Mouse (Mus musculus) thymus, adult 2 months (tissue): ENCODE results near the gene Pcdh17.

ENCODE experiments used
- CTCF ChIP-seq: fragments of 200-500 bp; IDR thresholded peaks from 2 replicates; pipeline ENCODE4 v1.5.1; 2012; ENCODE audit warnings: mild to moderate bottlenecking, control low read depth, low read length, moderate library complexity, borderline replicate concordance; ENCODE audit not compliant: control insufficient read depth, poor library complexity, insufficient read depth; ENCODE audit errors: extremely low read depth
- POLR2A ChIP-seq: fragments of 200-500 bp; IDR thresholded peaks from 2 replicates; pipeline ENCODE4 v1.6.1; 2012; ENCODE audit warnings: mild to moderate bottlenecking, low read length, control low read depth, moderate library complexity; ENCODE audit not compliant: control insufficient read depth, poor library complexity, insufficient read depth; ENCODE audit errors: extremely low read depth

GRCm38 (mm10) chr14:84426616-84427015, 16.7 kb upstream of the Pcdh17 start:
- no peak for TF ChIP-seq POLR2A
- TF ChIP-seq CTCF: no peak
